Mouse (Mus musculus) thymus, adult 2 months (tissue): ENCODE results near the gene Tle4. TPM values are rescaled to one million over a fixed set of nuclear protein-coding genes. Genes with fewer than 3 reads are reported as not detected.

Source experiments
- DNase-seq: peaks from one replicate; pipeline ENCODE4 v3.0.0; 2021
- H3K27ac ChIP-seq: fragments of 200-500 bp; 2 replicates; pipeline ENCODE4 v1.5.1; 2012; ENCODE audit warnings: low read length, control low read depth; ENCODE audit not compliant: control insufficient read depth, insufficient read depth
- H3K27me3 ChIP-seq: fragments of 200-500 bp; 2 replicates; pipeline ENCODE4 v1.6.1; 2012; ENCODE audit warnings: mild to moderate bottlenecking, low read length, moderate library complexity, mixed read lengths; ENCODE audit not compliant: control insufficient read depth, insufficient read depth
- H3K36me3 ChIP-seq: fragments of 200-500 bp; 2 replicates; pipeline ENCODE4 v1.6.1; 2012; ENCODE audit warnings: mild to moderate bottlenecking, low read length, moderate library complexity; ENCODE audit not compliant: control insufficient read depth, insufficient read depth
- H3K4me1 ChIP-seq: fragments of 200-500 bp; replicated peaks from 2 replicates; pipeline ENCODE4 v1.6.1; 2012; ENCODE audit warnings: low read length; ENCODE audit not compliant: control insufficient read depth, insufficient read depth
- H3K4me3 ChIP-seq: fragments of 200-500 bp; 2 replicates; pipeline ENCODE4 v1.5.1; 2012; ENCODE audit warnings: mild to moderate bottlenecking, low read length, control low read depth, moderate library complexity; ENCODE audit not compliant: control insufficient read depth, insufficient read depth
- CTCF ChIP-seq: fragments of 200-500 bp; IDR thresholded peaks from 2 replicates; pipeline ENCODE4 v1.5.1; 2012; ENCODE audit warnings: mild to moderate bottlenecking, control low read depth, low read length, moderate library complexity, borderline replicate concordance; ENCODE audit not compliant: control insufficient read depth, poor library complexity, insufficient read depth; ENCODE audit errors: extremely low read depth
- POLR2A ChIP-seq: fragments of 200-500 bp; IDR thresholded peaks from 2 replicates; pipeline ENCODE4 v1.6.1; 2012; ENCODE audit warnings: mild to moderate bottlenecking, low read length, control low read depth, moderate library complexity; ENCODE audit not compliant: control insufficient read depth, poor library complexity, insufficient read depth; ENCODE audit errors: extremely low read depth
- WGBS: fragments of 180-500 bp; shearing (Covaris S2); methylation state at CpG from one replicate; pipeline ENCODE4 v1.1.7; 2018; 5-methylcytosine and 5-hydroxymethylcytosine counted together
- polyA plus RNA-seq: library from polyadenylated mRNA; depleted of rRNA; stranded (reverse); fragments of >200 nt; gene quantifications from 2 replicates; pipeline ENCODE4 v1.2.3, GENCODE M21; 2012

Gene Tle4
- polyA plus RNA-seq, 1 experiment: 17.8 TPM

GRCm38 (mm10) chr19:14448586-14448985, 149.3 kb downstream of the Tle4 start:
- 97% methylated on average over 2 of the region's 2 CpGs for WGBS
- no peak overlapping the region for H3K27ac ChIP-seq
- H3K4me1 ChIP-seq: no peaks in the 10 kb centered on the region
- TF ChIP-seq POLR2A: no peak
- TF ChIP-seq CTCF: no peak
- H3K4me3 ChIP-seq: no peak overlapping the region
- H3K27me3 ChIP-seq: no peaks in the 10 kb centered on the region
- H3K36me3 ChIP-seq: peaks cover 6% of the 10 kb centered on the region; the same call in 1 of the 2 replicates
- DNase-seq: no peak

- no peaks in the 10 kb centered on the region for H3K27me3 ChIP-seq
- 94% methylated on average over 1 of the region's 1 CpGs for WGBS
- H3K36me3 ChIP-seq: peaks cover 6% of the 10 kb centered on the region; the same call in 1 of the 2 replicates
- H3K4me3 ChIP-seq: no peak overlapping the region
- H3K27ac ChIP-seq: no peak overlapping the region
- H3K4me1 ChIP-seq: no peaks in the 10 kb centered on the region
- TF ChIP-seq POLR2A: no peak
- TF ChIP-seq CTCF: no peak
- DNase-seq: no peak
Observed at GRCm38 (mm10) chr19:14447474-14447873, 150.4 kb downstream of the Tle4 start.

GRCm38 (mm10) chr19:14441861-14442260, 156.0 kb downstream of the Tle4 start:
- WGBS: 96% methylated on average over 5 of the region's 5 CpGs
- Histone ChIP-seq H3K4me1 (no peaks in the 10 kb centered on the region), H3K36me3 (no peaks in the 10 kb centered on the region), H3K27me3 (no peaks in the 10 kb centered on the region), H3K27ac (no peak overlapping the region), H3K4me3 (no peak overlapping the region)
- no peak for DNase-seq
- TF ChIP-seq POLR2A: no peak
- no peak for TF ChIP-seq CTCF

- no peaks in the 10 kb centered on the region for H3K27me3 ChIP-seq
- WGBS: 93% methylated on average over 7 of the region's 7 CpGs
- no peak for TF ChIP-seq CTCF
- TF ChIP-seq POLR2A: no peak
- no peak for DNase-seq
- no peaks in the 10 kb centered on the region for H3K36me3 ChIP-seq
- no peak overlapping the region for H3K27ac ChIP-seq
- no peak overlapping the region for H3K4me3 ChIP-seq
- no peaks in the 10 kb centered on the region for H3K4me1 ChIP-seq
Observed at GRCm38 (mm10) chr19:14437226-14437625, 160.6 kb downstream of the Tle4 start.

- H3K4me1 ChIP-seq: no peaks in the 10 kb centered on the region
- H3K4me3 ChIP-seq: no peak overlapping the region
- WGBS: 65% methylated on average over 2 of the region's 2 CpGs
- H3K36me3 ChIP-seq: no peaks in the 10 kb centered on the region
- no peak for DNase-seq
- no peak for TF ChIP-seq POLR2A
- no peak for TF ChIP-seq CTCF
- H3K27me3 ChIP-seq: no peaks in the 10 kb centered on the region
- no peak overlapping the region for H3K27ac ChIP-seq
Observed at GRCm38 (mm10) chr19:14436567-14436966, 161.3 kb downstream of the Tle4 start.

GRCm38 (mm10) chr19:14435681-14436376, 162.0 kb downstream of the Tle4 start:
- Histone ChIP-seq H3K36me3 (no peaks in the 10 kb centered on the region), H3K4me3 (no peak overlapping the region), H3K4me1 (no peaks in the 10 kb centered on the region), H3K27ac (no peak overlapping the region), H3K27me3 (no peaks in the 10 kb centered on the region)
- TF ChIP-seq POLR2A (no peak), CTCF (no peak)
- 71% methylated on average over 14 of the region's 14 CpGs for WGBS
- DNase-seq: no peak

- DNase-seq: no peak
- TF ChIP-seq CTCF: no peak
- TF ChIP-seq POLR2A: no peak
- over 99% methylated on average over 4 of the region's 4 CpGs for WGBS
Observed at GRCm38 (mm10) chr19:14433900-14434299, 164.0 kb downstream of the Tle4 start.

More at GRCm38 (mm10) chr19:14433900-14434299, 164.0 kb downstream of the Tle4 start:
- no peaks in the 10 kb centered on the region for H3K36me3 ChIP-seq
- H3K27ac ChIP-seq: no peak overlapping the region
- no peak overlapping the region for H3K4me3 ChIP-seq
- no peaks in the 10 kb centered on the region for H3K27me3 ChIP-seq
- no peaks in the 10 kb centered on the region for H3K4me1 ChIP-seq
